Mouse (Mus musculus) lung, adult 2 months (tissue): ENCODE results near the gene Arid1b.

Experiments used
- CTCF ChIP-seq: fragments of 200-500 bp; IDR thresholded peaks from 2 replicates; pipeline ENCODE4 v1.5.1; 2011; ENCODE audit warnings: mild to moderate bottlenecking, low read length, control low read depth; ENCODE audit not compliant: insufficient read depth
- POLR2A ChIP-seq: fragments of 200-500 bp; IDR thresholded peaks from 2 replicates; pipeline ENCODE4 v1.6.1; 2011; ENCODE audit warnings: low read depth, mild to moderate bottlenecking, control low read depth, low read length, borderline replicate concordance; ENCODE audit errors: extremely low read depth

GRCm38 (mm10) chr17:5165201-5165825 is 171.2 kb downstream of the Arid1b start:
- no peak for TF ChIP-seq CTCF
- no peak for TF ChIP-seq POLR2A
